Mouse (Mus musculus): Measurements from ENCODE around the gene Chchd3. TPM values are rescaled to one million over a fixed set of nuclear protein-coding genes. Genes with fewer than 3 reads are reported as not detected.

Chchd3 gene
- polyA plus RNA-seq, 1 experiment from 2014 or later, result 113 TPM

DNA sequence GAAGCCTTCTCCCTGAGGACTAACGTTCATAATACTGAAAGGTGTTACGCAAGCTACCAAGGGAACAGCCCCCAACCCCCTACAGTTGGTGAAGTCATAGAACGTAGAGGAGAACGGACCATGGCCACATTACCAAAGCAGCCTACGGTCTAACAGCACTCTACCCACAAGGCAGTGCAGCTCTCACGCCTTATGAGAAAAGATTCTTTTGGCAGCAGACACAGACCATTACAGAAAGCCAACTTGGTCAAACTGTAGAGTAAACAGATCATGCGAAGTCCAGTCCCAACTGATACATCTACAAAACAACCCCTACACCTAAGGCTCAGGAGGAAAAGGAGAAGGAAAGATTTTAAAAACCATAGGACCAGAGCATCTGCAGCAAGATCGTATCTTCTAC is 71.5 kb downstream of the Chchd3 start:
- Histone ChIP-seq H3K27ac (ENCODE audit: low read length) (no peak overlapping the region), H3K9me3 (replicated peaks; ENCODE audit: control insufficient read depth, low read length) (no peaks in the 10 kb centered on the region), H3K27me3 (ENCODE audit: control insufficient read depth, insufficient read depth, low read length) (no peaks in the 10 kb centered on the region), H3K4me2 (ENCODE audit: low read depth, low read length) (no peak overlapping the region), H3K4me3 (replicated peaks; ENCODE audit: low read length) (no peak overlapping the region), H3K9ac (ENCODE audit: low read length) (no peak overlapping the region), H3K36me3 (ENCODE audit: control insufficient read depth, insufficient read depth, low read length) (no peaks in the 10 kb centered on the region), H3K4me1 (ENCODE audit: control insufficient read depth, insufficient read depth, low read length) (no peaks in the 10 kb centered on the region)
- 92% methylated on average over 8 of the region's 8 CpGs for WGBS
- no peak for ATAC-seq (ENCODE audit: insufficient read depth, low FRiP score)

DNA sequence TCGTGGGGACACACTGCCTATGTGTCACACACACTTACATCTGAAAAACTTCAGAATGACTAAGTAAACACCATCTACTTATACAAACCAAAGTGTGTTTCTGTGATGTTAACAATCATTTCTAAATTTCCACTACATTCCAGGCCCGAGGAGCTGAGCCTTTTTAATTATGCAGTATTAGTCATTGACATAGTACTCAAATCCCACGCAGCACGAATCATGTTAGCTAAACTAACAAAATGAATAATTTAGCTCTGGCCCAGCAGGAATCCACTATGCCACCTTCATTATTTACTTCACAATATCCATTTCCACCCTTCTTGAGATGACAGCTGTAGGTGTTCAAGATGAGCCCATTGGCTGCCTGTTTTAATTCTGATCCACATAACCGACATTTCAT is 76.2 kb downstream of the Chchd3 start:
- H3K4me1 ChIP-seq (ENCODE audit: control insufficient read depth, insufficient read depth, low read length), result no peaks in the 10 kb centered on the region
- 65% methylated on average over 5 of the region's 5 CpGs for WGBS
- H3K4me2 ChIP-seq (ENCODE audit: low read depth, low read length), result no peak overlapping the region
- H3K36me3 ChIP-seq (ENCODE audit: control insufficient read depth, insufficient read depth, low read length), result no peaks in the 10 kb centered on the region
- H3K4me3 ChIP-seq (replicated peaks; ENCODE audit: low read length), result no peak overlapping the region
- H3K27ac ChIP-seq (ENCODE audit: low read length), result no peak overlapping the region
- H3K9me3 ChIP-seq (replicated peaks; ENCODE audit: control insufficient read depth, low read length), result no peaks in the 10 kb centered on the region
- H3K9ac ChIP-seq (ENCODE audit: low read length), result no peak overlapping the region
- ATAC-seq (ENCODE audit: insufficient read depth, low FRiP score), result no peak
- no peaks in the 10 kb centered on the region for H3K27me3 ChIP-seq (ENCODE audit: control insufficient read depth, insufficient read depth, low read length)

GRCm38 (mm10) chr6:32981253-32981652 is 78.8 kb downstream of the Chchd3 start:
- Histone ChIP-seq H3K9me3 (replicated peaks; ENCODE audit: control insufficient read depth, low read length) (no peaks in the 10 kb centered on the region), H3K36me3 (ENCODE audit: control insufficient read depth, insufficient read depth, low read length) (no peaks in the 10 kb centered on the region), H3K27ac (ENCODE audit: low read length) (no peak overlapping the region), H3K9ac (ENCODE audit: low read length) (no peak overlapping the region), H3K4me3 (replicated peaks; ENCODE audit: low read length) (no peak overlapping the region), H3K4me1 (ENCODE audit: control insufficient read depth, insufficient read depth, low read length) (no peaks in the 10 kb centered on the region), H3K27me3 (ENCODE audit: control insufficient read depth, insufficient read depth, low read length) (no peaks in the 10 kb centered on the region), H3K4me2 (ENCODE audit: low read depth, low read length) (no peak overlapping the region)
- 82% methylated on average over 11 of the region's 11 CpGs for WGBS
- no peak for ATAC-seq (ENCODE audit: insufficient read depth, low FRiP score)

- ATAC-seq (ENCODE audit: insufficient read depth, low FRiP score), result no peak
- 87% methylated on average over 3 of the region's 3 CpGs for WGBS
- Histone ChIP-seq H3K4me2 (ENCODE audit: low read depth, low read length) (no peak overlapping the region), H3K9me3 (replicated peaks; ENCODE audit: control insufficient read depth, low read length) (no peaks in the 10 kb centered on the region), H3K27ac (ENCODE audit: low read length) (no peak overlapping the region), H3K36me3 (ENCODE audit: control insufficient read depth, insufficient read depth, low read length) (no peaks in the 10 kb centered on the region), H3K4me1 (ENCODE audit: control insufficient read depth, insufficient read depth, low read length) (no peaks in the 10 kb centered on the region), H3K27me3 (ENCODE audit: control insufficient read depth, insufficient read depth, low read length) (no peaks in the 10 kb centered on the region), H3K4me3 (replicated peaks; ENCODE audit: low read length) (no peak overlapping the region), H3K9ac (ENCODE audit: low read length) (no peak overlapping the region)
Measured at GRCm38 (mm10) chr6:32978811-32979210, 81.2 kb downstream of the Chchd3 start.

GRCm38 (mm10) chr6:32971926-32972325 is 88.1 kb downstream of the Chchd3 start:
- H3K4me3 ChIP-seq (replicated peaks; ENCODE audit: low read length), result no peak overlapping the region
- H3K9ac ChIP-seq (ENCODE audit: low read length), result no peak overlapping the region
- ATAC-seq (ENCODE audit: insufficient read depth, low FRiP score), result no peak
- H3K4me2 ChIP-seq (ENCODE audit: low read depth, low read length), result no peak overlapping the region
- H3K27me3 ChIP-seq (ENCODE audit: control insufficient read depth, insufficient read depth, low read length), result no peaks in the 10 kb centered on the region
- no peak overlapping the region for H3K27ac ChIP-seq (ENCODE audit: low read length)
- H3K4me1 ChIP-seq (ENCODE audit: control insufficient read depth, insufficient read depth, low read length), result no peaks in the 10 kb centered on the region
- no peaks in the 10 kb centered on the region for H3K9me3 ChIP-seq (replicated peaks; ENCODE audit: control insufficient read depth, low read length)
- no peaks in the 10 kb centered on the region for H3K36me3 ChIP-seq (ENCODE audit: control insufficient read depth, insufficient read depth, low read length)

DNA sequence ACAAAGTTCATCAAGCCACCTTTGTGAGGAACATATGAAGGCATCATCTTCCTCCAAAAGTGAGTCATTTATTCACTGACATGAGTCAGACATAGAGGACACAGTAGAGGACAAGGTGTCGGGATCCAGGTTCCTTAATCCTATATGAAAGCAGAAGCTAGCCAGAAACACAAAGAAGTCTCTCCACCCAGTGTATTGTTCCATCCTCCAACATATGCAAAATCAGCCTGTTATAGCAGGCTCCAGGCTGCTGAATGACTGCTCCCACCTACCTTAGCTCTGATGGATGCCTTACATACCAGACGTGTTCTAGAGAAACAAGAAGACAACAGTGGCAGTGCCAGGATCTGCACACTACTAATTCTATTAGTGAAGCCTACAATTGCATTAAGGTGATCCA is 91.1 kb downstream of the Chchd3 start:
- Histone ChIP-seq H3K4me3 (replicated peaks; ENCODE audit: low read length) (no peak overlapping the region), H3K36me3 (ENCODE audit: control insufficient read depth, insufficient read depth, low read length) (no peaks in the 10 kb centered on the region)
- WGBS, result 61% methylated on average over 2 of the region's 2 CpGs

GRCm38 (mm10) chr6:32962048-32962447 is 98.0 kb downstream of the Chchd3 start:
- Histone ChIP-seq H3K9ac (ENCODE audit: low read length) (no peak overlapping the region), H3K36me3 (ENCODE audit: control insufficient read depth, insufficient read depth, low read length) (no peaks in the 10 kb centered on the region), H3K4me1 (ENCODE audit: control insufficient read depth, insufficient read depth, low read length) (no peaks in the 10 kb centered on the region), H3K27ac (ENCODE audit: low read length) (no peak overlapping the region), H3K4me2 (ENCODE audit: low read depth, low read length) (no peak overlapping the region), H3K9me3 (replicated peaks; ENCODE audit: control insufficient read depth, low read length) (no peaks in the 10 kb centered on the region), H3K4me3 (replicated peaks; ENCODE audit: low read length) (no peak overlapping the region), H3K27me3 (ENCODE audit: control insufficient read depth, insufficient read depth, low read length) (no peaks in the 10 kb centered on the region)
- WGBS, result 78% methylated on average over 3 of the region's 3 CpGs
- no peak for ATAC-seq (ENCODE audit: insufficient read depth, low FRiP score)

More for the DNA sequence above, 91.1 kb downstream of the Chchd3 start:
- H3K9me3 ChIP-seq (replicated peaks; ENCODE audit: control insufficient read depth, low read length), result no peaks in the 10 kb centered on the region
- H3K4me1 ChIP-seq (ENCODE audit: control insufficient read depth, insufficient read depth, low read length), result no peaks in the 10 kb centered on the region
- no peak overlapping the region for H3K4me2 ChIP-seq (ENCODE audit: low read depth, low read length)
- no peak overlapping the region for H3K27ac ChIP-seq (ENCODE audit: low read length)
- no peak for ATAC-seq (ENCODE audit: insufficient read depth, low FRiP score)
- no peaks in the 10 kb centered on the region for H3K27me3 ChIP-seq (ENCODE audit: control insufficient read depth, insufficient read depth, low read length)
- no peak overlapping the region for H3K9ac ChIP-seq (ENCODE audit: low read length)

DNA sequence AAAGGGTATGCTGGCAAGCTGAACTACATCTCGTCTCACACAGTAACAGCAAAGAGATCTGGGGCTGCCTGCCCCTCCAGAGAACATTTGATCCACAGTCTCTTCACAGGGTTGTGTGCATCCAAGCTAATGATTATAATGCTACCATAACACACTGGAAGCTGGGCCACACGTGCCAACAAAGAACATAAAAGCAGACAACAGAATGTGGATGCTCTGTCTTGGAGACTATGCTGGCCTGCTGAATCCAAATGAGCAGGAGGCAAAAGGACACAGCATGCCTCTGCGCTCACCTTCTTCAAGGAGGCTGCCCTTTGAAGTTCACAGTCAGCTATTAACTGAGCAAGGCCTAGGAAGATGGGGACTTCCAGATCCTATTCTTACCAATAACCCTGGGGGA is 98.6 kb downstream of the Chchd3 start:
- Histone ChIP-seq H3K9ac (ENCODE audit: low read length) (no peak overlapping the region), H3K4me2 (ENCODE audit: low read depth, low read length) (no peak overlapping the region), H3K4me1 (ENCODE audit: control insufficient read depth, insufficient read depth, low read length) (no peaks in the 10 kb centered on the region), H3K36me3 (ENCODE audit: control insufficient read depth, insufficient read depth, low read length) (no peaks in the 10 kb centered on the region), H3K4me3 (replicated peaks; ENCODE audit: low read length) (no peak overlapping the region), H3K27ac (ENCODE audit: low read length) (no peak overlapping the region), H3K9me3 (replicated peaks; ENCODE audit: control insufficient read depth, low read length) (no peaks in the 10 kb centered on the region), H3K27me3 (ENCODE audit: control insufficient read depth, insufficient read depth, low read length) (no peaks in the 10 kb centered on the region)
- 86% methylated on average over 3 of the region's 3 CpGs for WGBS
- ATAC-seq (ENCODE audit: insufficient read depth, low FRiP score), result no peak

- no peak for ATAC-seq (ENCODE audit: insufficient read depth, low FRiP score)
- H3K9ac ChIP-seq (ENCODE audit: low read length), result no peak overlapping the region
- no peaks in the 10 kb centered on the region for H3K9me3 ChIP-seq (replicated peaks; ENCODE audit: control insufficient read depth, low read length)
- no peak overlapping the region for H3K4me2 ChIP-seq (ENCODE audit: low read depth, low read length)
- H3K27ac ChIP-seq (ENCODE audit: low read length), result no peak overlapping the region
- H3K4me3 ChIP-seq (replicated peaks; ENCODE audit: low read length), result no peak overlapping the region
- H3K27me3 ChIP-seq (ENCODE audit: control insufficient read depth, insufficient read depth, low read length), result no peaks in the 10 kb centered on the region
- WGBS, result 55% methylated on average over 5 of the region's 5 CpGs
- H3K36me3 ChIP-seq (ENCODE audit: control insufficient read depth, insufficient read depth, low read length), result no peaks in the 10 kb centered on the region
- H3K4me1 ChIP-seq (ENCODE audit: control insufficient read depth, insufficient read depth, low read length), result no peaks in the 10 kb centered on the region
Measured at GRCm38 (mm10) chr6:32959816-32960550, 100.1 kb downstream of the Chchd3 start.
